Comparison of ENCODE assay signal across 12 mouse cellular contexts in genomic region chr19:56664307-56664775, GRCm38 (mm10). TPM values are rescaled to one million over a fixed set of nuclear protein-coding genes. Genes with fewer than 3 reads are reported as not detected.
DNase-seq lines count a peak whose midpoint lies in the region; ATAC-seq lines count a peak whose summit lies in the region.
"Had no signal": no experiment of that assay in that cellular context is flagged by ENCODE, and none has a peak within 500 bp of the region (broad histone marks: within the 10 kb centered on the region; RNA-seq: fewer than 3 reads in every experiment).

No protein-coding gene starts in this region.

- H3K4me2 ChIP-seq in heart, embryonic 15.5 days, result no peak overlapping the region
- no peak overlapping the region for H3K4me2 ChIP-seq in midbrain, embryonic 13.5 days (replicated peaks)
- no peak overlapping the region for H3K4me2 ChIP-seq in liver, embryonic 11.5 days
- H3K4me2 ChIP-seq: liver, embryonic 15.5 days; neural tube, embryonic 12.5 days had no signal

- H3K27me3 ChIP-seq in heart, embryonic 15.5 days, result no peaks in the 10 kb centered on the region; the same call in 1 of the 2 replicates
- no peaks in the 10 kb centered on the region for H3K27me3 ChIP-seq in midbrain, embryonic 13.5 days
- no peaks in the 10 kb centered on the region for H3K27me3 ChIP-seq in liver, embryonic 11.5 days (replicated peaks; ENCODE audit: control insufficient read depth, insufficient read depth, low read length)
- H3K27me3 ChIP-seq: CH12.LX; liver, embryonic 15.5 days; neural tube, embryonic 12.5 days had no signal

- no peaks in the 10 kb centered on the region for H3K9me3 ChIP-seq in heart, embryonic 15.5 days (replicated peaks)
- H3K9me3 ChIP-seq in midbrain, embryonic 13.5 days, result no peaks in the 10 kb centered on the region
- H3K9me3 ChIP-seq in liver, embryonic 11.5 days (ENCODE audit: control insufficient read depth, low read length), result no peaks in the 10 kb centered on the region
- H3K9me3 ChIP-seq: liver, embryonic 15.5 days; neural tube, embryonic 12.5 days had no signal

- H3K4me3 ChIP-seq in heart, embryonic 15.5 days, result no peak overlapping the region
- no peak overlapping the region for H3K4me3 ChIP-seq in midbrain, embryonic 13.5 days (replicated peaks)
- no peak overlapping the region for H3K4me3 ChIP-seq in liver, embryonic 11.5 days (ENCODE audit: low read depth, low read length)
- H3K4me3 ChIP-seq: liver, embryonic 15.5 days; neural tube, embryonic 12.5 days had no signal

- no peak overlapping the region for H3K9ac ChIP-seq in heart, embryonic 15.5 days
- H3K9ac ChIP-seq in midbrain, embryonic 13.5 days (replicated peaks), result no peak overlapping the region
- H3K9ac ChIP-seq in liver, embryonic 11.5 days (ENCODE audit: low read depth, low read length), result no peak overlapping the region
- H3K9ac ChIP-seq: liver, embryonic 15.5 days; neural tube, embryonic 12.5 days had no signal

- no peaks in the 10 kb centered on the region for H3K36me3 ChIP-seq in heart, embryonic 15.5 days
- H3K36me3 ChIP-seq in midbrain, embryonic 13.5 days, result no peaks in the 10 kb centered on the region
- H3K36me3 ChIP-seq in liver, embryonic 11.5 days (ENCODE audit: control insufficient read depth, insufficient read depth, low read length), result no peaks in the 10 kb centered on the region
- H3K36me3 ChIP-seq: liver, embryonic 15.5 days; neural tube, embryonic 12.5 days had no signal

- 54% methylated on average over 10 of the region's 10 CpGs for WGBS in heart, embryonic 15.5 days
- 46% methylated on average over 10 of the region's 10 CpGs for WGBS in midbrain, embryonic 13.5 days
- 54% methylated on average over 10 of the region's 10 CpGs for WGBS in liver, embryonic 11.5 days

- peak; percentile 95 for DNase-seq in heart, adult 11 months
- DNase-seq in heart, postnatal 36 days, result no peak
- peak; percentile 89 for DNase-seq in ZHBTc4 (ENCODE audit: low read depth, low spot score)
- DNase-seq in thymus, adult 18-20 months, result no peak
- no peak for DNase-seq in liver, embryonic 11.5 days (ENCODE audit: low spot score)
- DNase-seq: adrenal gland, postnatal 36 days had no signal

- ATAC-seq in heart, embryonic 15.5 days (replicated peaks; ENCODE audit: insufficient number of reproducible peaks, insufficient read depth, low FRiP score, low read depth), result peak; percentile 41; the same call in 1 of the 2 replicates
- 0 out of 2 replicates have a peak, but pooled peaks have one; percentile 67 for ATAC-seq in midbrain, embryonic 13.5 days
- no peak for ATAC-seq in activated CD4-positive, CD25-positive, alpha-beta regulatory T cell, adult 4 months
- no peak for ATAC-seq in liver, embryonic 11.5 days (replicated peaks; ENCODE audit: low FRiP score)

- H3K27ac ChIP-seq in heart, embryonic 15.5 days, result peak overlapping the region; percentile 57
- peak overlapping the region; percentile 30 for H3K27ac ChIP-seq in midbrain, embryonic 13.5 days
- H3K27ac ChIP-seq in liver, embryonic 11.5 days (ENCODE audit: low read depth, low read length), result no peak overlapping the region
- H3K27ac ChIP-seq: liver, embryonic 15.5 days; neural tube, embryonic 12.5 days had no signal

- intact Hi-C loops in heart, postnatal 36 days (cut with DNase I), result no loop called here

- H3K4me1 ChIP-seq in heart, embryonic 15.5 days (replicated peaks), result peaks cover 28% of the 10 kb centered on the region
- H3K4me1 ChIP-seq in midbrain, embryonic 13.5 days (replicated peaks), result peaks cover 9% of the 10 kb centered on the region; the same call in 1 of the 2 replicates
- peaks cover 3% of the 10 kb centered on the region for H3K4me1 ChIP-seq in liver, embryonic 11.5 days (replicated peaks; ENCODE audit: control insufficient read depth, insufficient read depth, low read length)
- H3K4me1 ChIP-seq: liver, embryonic 15.5 days; neural tube, embryonic 12.5 days had no signal

RNA-seq across cellular contexts. Expression of gene Adrb1, which starts 57.7 kb away (rescaled TPM):
- 10 to 100 TPM; 22.5 to 27.4 TPM for total RNA-seq in heart, postnatal 36 days (2021)
- 4.0 and 4.7 TPM in 2 replicates for polyA plus RNA-seq in heart, embryonic 15.5 days (2015; fragmentation: Nextera tagmentation; extraction: Ambion mirVana)
- polyA plus RNA-seq in midbrain, embryonic 13.5 days (2015; fragmentation: Nextera tagmentation; extraction: Ambion mirVana), result 0.32 and 0.59 TPM in 2 replicates
- polyA plus RNA-seq in activated CD4-positive, CD25-positive, alpha-beta regulatory T cell, adult 4 months (2017; shearing (Covaris generic)), result not detected
- polyA plus RNA-seq in liver, embryonic 11.5 days (2014; fragmentation: Nextera tagmentation; extraction: Ambion mirVana), result 0.34 and 0.35 TPM in 2 replicates
- total RNA-seq: CH12.LX had no signal

Comparison
In these comparisons a context has a peak if more than half of its experiments do, and no peak if none do; other contexts are left out.
1. DNase-seq: peak in heart, adult 11 months (single experiment) and ZHBTc4 (single experiment); none in heart, postnatal 36 days (0 of 2), thymus, adult 18-20 months (0 of 2) and liver, embryonic 11.5 days (single experiment).
2. ATAC-seq: peak in heart, embryonic 15.5 days (single experiment) and midbrain, embryonic 13.5 days (single experiment); none in activated CD4-positive, CD25-positive, alpha-beta regulatory T cell, adult 4 months (single experiment) and liver, embryonic 11.5 days (single experiment).